Mouse (Mus musculus) adrenal gland, adult (tissue): ENCODE measurements at regions not wholly inside any gene's neighbourhood (a gene's known extent, or its start where the extent isn't known, plus 50 kb on each side); places are given as distances from the start of the nearest gene placed in this dataset.
"Not testable (repeated sequence)": the region's sequence is repeated elsewhere in the genome, so short reads cannot be mapped to it uniquely, and the experiment has no call there.

Source experiments
- DNase-seq, 2 experiments: peaks; one replicate each; pipeline ENCODE4 v3.0.0; 2022 to 2023; ENCODE audit warnings: low spot score in 1 of 2; ENCODE audit not compliant: inconsistent age in 2 of 2

DNA sequence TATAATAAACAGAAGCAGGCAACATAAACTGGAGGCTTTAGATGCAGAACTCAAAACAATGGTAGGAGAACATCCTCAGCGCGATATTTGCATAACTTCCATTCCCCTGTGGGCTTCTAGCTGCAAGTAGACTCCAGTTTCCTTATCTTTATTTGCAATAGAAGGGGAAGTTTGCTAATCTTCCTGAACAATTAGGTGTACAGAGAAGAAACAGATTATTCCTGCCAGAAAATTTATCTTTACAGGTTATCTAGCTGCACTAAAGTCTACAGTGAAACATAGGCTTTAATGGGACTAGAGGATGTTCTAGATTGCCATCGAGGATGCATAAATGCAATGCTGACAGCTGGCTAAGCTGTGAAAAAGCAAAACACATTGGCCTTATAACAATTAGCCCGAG, 1544.0 kb downstream of the Efna5 start:
- no peak for DNase-seq

- no peak for DNase-seq
Observed at GRCm38 (mm10) chr17:61325401-61325800, 1555.7 kb downstream of the Efna5 start.

DNA sequence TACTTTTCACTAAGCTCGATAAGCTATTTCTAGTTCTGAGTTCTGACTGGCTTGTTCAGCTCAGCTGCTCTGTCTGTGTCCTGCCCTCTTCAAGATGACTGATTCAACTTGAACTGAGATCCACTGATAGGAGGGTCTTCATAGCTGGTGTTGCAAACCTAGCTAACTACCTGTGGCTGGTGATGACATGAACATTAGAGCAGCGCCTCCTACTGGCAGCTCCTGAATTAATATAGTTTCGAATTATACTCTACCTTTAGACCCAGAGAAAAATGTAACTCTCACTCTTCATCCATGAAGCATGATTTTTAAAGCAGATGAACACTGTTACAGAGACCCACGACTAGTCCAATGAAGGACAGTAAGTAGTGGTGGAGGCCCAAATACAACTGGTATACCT, 1560.3 kb downstream of the Efna5 start:
- DNase-seq: peak in 1 of 2 experiments; percentile 37

DNA sequence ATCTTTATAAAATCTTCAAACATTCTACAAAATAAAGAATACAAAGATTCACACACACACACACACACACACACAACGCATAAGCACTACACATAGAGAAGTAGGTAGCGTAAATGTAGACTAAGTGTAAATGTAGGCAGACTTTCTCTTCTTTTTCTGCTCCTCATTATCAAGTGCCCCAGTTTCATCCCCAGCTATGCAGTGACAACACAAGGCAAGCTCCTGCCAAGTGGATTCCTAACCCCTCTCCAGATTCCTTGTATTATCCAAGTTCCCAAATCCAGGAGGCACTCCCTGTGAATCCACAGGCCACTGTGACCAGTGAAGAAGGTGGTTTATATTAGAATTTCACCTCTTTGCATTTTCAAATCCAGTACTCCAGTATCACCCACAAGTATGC, 1567.7 kb downstream of the Efna5 start:
- DNase-seq: no peak

- DNase-seq: peak in 1 of 2 experiments; percentile 11
Observed at GRCm38 (mm10) chr17:61311189-61311588, 1569.9 kb downstream of the Efna5 start.

GRCm38 (mm10) chr17:61303611-61304010, 1577.5 kb downstream of the Efna5 start:
- DNase-seq: no peak

DNA sequence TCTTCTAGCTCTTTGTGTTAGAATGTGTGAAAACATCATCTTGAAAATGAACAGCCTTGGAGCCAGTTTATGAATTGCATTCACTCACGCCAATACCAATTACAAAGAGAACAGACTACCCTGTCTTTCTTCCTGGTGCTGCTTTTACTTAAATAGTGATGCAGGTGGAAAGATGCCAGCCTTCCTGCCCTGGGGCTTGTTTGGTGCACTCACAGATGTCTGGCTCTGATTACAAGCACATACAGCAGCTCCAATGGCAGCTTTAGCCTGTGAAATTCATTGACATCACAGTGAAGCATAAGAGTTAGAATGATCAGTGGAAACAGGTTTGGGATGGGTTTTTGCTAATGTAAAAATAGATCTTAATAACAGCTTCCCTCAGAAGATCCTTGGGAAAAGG, 1579.1 kb downstream of the Efna5 start:
- DNase-seq: peak in 1 of 2 experiments; percentile 22

DNA sequence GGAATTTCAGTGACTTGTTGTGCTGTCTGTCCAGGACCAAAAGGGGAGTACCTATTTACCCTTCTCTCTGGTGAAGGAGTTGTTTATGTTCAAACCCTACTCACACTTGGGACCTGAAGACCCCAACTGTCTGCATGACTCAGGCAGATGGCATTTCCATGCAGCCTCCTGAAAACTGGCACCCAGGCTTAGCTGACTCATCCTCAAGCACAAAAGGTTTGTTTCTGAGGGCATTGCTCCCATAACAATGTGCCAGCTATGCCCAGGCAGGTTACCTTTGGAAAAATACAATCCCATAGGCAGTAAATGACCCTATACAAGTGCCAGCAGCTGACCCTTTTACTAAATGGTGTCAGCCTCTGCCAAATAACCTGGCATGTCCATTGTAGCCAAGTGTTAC, 1579.9 kb downstream of the Efna5 start:
- DNase-seq: no peak

GRCm38 (mm10) chr17:61291129-61291528, 1590.0 kb downstream of the Efna5 start:
- DNase-seq: no peak

DNA sequence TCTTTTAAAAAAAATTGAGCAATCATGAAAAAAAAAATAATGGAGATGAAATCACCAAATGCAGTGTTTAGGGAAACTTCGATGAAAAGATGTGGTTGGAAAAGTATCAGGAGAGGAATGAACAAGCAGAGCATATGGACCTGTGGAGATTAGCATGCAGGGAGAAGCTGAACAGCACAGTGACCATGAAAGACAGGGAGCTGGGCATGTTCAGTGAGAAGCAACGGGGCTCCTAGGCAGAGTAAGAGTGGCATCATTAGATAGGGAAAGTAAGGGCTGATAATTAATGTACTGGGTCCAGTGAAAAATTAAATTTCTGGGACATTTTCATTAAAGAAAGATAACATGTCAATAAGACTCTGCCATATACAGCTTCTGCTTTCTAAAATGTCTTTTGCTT, 1592.5 kb downstream of the Efna5 start:
- no peak for DNase-seq

DNA sequence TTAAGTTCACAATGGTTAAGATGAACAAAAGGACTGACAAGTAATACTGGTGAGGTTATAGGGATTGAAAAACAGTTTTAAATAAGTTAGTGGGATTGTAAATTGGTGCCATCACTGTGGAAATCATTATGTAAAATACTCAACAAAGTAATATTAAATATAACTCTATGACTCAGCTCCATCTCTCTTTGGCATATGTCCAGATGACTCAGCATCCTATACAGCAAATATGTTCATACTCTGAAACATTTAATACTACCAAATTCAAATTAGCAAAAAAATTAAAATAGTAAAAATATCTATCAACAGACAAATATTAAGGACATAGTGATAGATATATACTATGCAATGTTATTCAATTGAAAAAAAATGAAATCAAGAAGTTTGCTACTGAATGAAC, 1607.5 kb downstream of the Efna5 start:
- no peak for DNase-seq

DNA sequence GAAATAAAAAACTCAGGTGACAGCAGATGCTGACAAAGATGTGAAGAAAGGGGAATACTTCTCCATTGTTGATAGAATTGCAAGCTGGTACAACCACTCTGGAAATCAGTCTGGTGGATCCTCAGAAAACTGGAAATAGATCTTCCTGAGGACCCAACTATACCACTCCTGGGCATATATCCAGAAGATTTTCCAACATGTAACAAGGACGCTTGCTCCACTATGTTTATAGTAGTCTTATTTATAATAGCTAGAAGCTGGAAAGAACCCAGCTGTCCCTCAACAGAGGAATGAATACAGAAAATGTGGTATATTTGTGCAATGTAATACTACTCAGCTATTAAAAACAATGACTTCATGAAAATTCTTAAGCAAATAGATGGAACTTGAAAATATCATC, 1624.6 kb downstream of the Efna5 start:
- DNase-seq: not testable (repeated sequence)

GRCm38 (mm10) chr17:61248411-61248810, 1632.7 kb downstream of the Efna5 start:
- no peak for DNase-seq

GRCm38 (mm10) chr17:61217198-61217722, 1663.9 kb downstream of the Efna5 start:
- no peak for DNase-seq

GRCm38 (mm10) chr17:61204316-61204715, 1676.8 kb downstream of the Efna5 start:
- DNase-seq: no peak

- not testable (repeated sequence) for DNase-seq
Observed at GRCm38 (mm10) chr17:61187880-61188279, 1693.2 kb downstream of the Efna5 start.

DNA sequence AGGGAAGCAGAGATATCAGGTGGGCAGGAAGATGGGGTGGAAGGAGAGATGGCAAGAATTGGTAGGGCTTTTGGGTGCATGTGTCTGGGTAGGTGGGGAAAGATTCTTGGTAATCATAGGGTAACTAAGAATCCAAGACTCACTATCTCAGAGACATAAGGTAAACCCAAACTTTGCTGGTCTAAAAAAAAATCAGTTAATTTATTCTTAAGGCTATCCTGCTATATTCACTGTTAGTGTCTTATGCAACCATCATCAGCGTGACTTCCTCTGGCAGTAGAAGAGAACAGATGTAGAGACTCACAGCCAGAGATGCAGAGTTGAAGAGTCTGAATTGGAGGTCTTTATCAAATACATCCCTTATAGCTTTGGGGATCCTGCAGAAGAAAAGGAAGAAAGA, 1704.5 kb downstream of the Efna5 start:
- DNase-seq: peak in 1 of 2 experiments; percentile 10

GRCm38 (mm10) chr17:61159437-61159836, 1721.7 kb downstream of the Efna5 start:
- peak in 1 of 2 experiments; percentile 13 for DNase-seq

DNA sequence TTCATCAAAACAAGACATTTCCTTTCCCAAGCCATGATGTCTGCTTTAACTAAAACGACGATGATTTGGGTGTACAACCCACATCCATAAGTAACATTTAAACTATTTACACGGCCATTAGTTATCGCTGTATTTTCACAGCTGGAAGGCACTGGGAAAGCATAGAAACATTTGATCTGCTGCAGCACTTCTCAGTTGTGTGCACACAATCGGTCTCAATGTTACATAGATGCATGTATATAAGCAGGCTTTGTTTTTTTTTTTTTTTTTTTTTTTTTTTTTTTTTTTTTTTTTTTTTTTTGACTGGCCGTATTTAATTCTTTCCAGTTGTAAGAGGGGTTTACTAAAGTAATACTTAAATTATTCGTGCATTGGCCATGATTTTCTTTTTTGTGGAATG, 1744.1 kb downstream of the Efna5 start:
- DNase-seq: peak in 1 of 2 experiments; percentile 2

DNA sequence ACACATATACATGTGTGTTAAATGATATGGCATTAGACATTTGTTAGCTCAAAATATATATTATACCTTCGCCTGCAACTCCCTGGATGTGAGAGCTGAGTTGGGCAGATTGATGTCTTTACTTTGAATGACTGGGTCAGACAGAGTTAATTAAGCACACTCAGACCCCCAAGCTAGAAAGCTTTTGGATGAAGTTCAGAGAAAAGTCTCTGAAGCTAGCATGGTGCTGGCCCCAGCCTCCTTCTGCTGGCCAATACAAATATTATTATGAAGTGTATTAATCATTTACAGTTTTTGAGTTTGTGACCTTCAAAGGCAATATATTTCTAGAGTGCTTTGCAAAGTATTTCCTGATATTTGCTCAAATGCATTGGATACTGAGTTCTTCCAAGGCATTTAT, 1753.3 kb downstream of the Efna5 start:
- no peak for DNase-seq

GRCm38 (mm10) chr17:61106302-61106701, 1774.8 kb downstream of the Efna5 start:
- no peak for DNase-seq

DNA sequence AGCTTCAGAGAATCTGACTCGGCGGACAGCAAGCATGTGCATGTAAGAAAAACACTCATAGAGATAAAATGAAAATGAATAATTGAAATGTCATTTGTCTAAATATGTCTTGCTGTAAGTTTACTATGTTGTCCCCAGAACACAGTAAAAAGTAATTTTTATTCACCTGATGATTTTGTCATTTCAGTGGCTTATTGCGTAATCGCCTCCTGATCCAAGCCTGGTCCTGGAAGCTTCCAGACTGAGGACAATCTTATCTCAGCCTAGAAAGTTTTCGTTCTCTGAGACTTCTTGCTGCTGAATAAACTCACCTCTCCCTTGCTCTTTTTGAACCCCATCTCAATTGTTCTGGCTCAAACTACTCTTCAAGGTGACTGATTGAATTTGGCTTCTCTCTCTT, 1820.7 kb downstream of the Efna5 start:
- DNase-seq: no peak

GRCm38 (mm10) chr17:61058471-61058870, 1822.6 kb downstream of the Efna5 start:
- no peak for DNase-seq
